Mouse (Mus musculus) layer of hippocampus, postnatal 25 days (tissue): Measurements from ENCODE around the gene Pds5a. TPM values are rescaled to one million over a fixed set of nuclear protein-coding genes. Genes with fewer than 3 reads are reported as not detected.
"Not testable (repeated sequence)": the region's sequence is repeated elsewhere in the genome, so short reads cannot be mapped to it uniquely, and the experiment has no call there.

Experiments used
- DNase-seq, 2 experiments: peaks; one replicate each; pipeline ENCODE4 v3.0.0; 2022; ENCODE audit warnings: mixed read lengths in 2 of 2, low spot score in 1 of 2; ENCODE audit errors: extremely low spot score in 1 of 2
- total RNA-seq, 2 experiments: library from RNA; stranded (reverse); gene quantifications; 2 replicates each; pipeline ENCODE4 v1.2.3; 2021

Pds5a gene
- total RNA-seq, 2 experiments from 2014 or later, result 68.3 to 78.2 TPM

GRCm38 (mm10) chr5:65697486-65697835 lies 612 bp downstream of the Pds5a start:
- DNase-seq, result peak; percentile 37 to 45

GRCm38 (mm10) chr5:65696821-65697485 lies 1.1 kb downstream of the Pds5a start:
- peak; percentile 45 to 56 for DNase-seq

- DNase-seq, result not testable (repeated sequence)
These were observed 4.0 kb downstream of the Pds5a start for GRCm38 (mm10) chr5:65694076-65694475.

- DNase-seq, result no peak
These were observed 5.1 kb downstream of the Pds5a start for GRCm38 (mm10) chr5:65693018-65693417.

GRCm38 (mm10) chr5:65688806-65689205 lies 9.3 kb downstream of the Pds5a start:
- no peak for DNase-seq

GRCm38 (mm10) chr5:65686806-65687205 lies 11.3 kb downstream of the Pds5a start:
- no peak for DNase-seq

GRCm38 (mm10) chr5:65678826-65679225 lies 19.2 kb downstream of the Pds5a start:
- DNase-seq, result no peak

GRCm38 (mm10) chr5:65672162-65672561 lies 25.9 kb downstream of the Pds5a start:
- no peak for DNase-seq

GRCm38 (mm10) chr5:65667644-65668043 lies 30.4 kb downstream of the Pds5a start:
- DNase-seq, result no peak

GRCm38 (mm10) chr5:65665370-65665769 lies 32.7 kb downstream of the Pds5a start:
- no peak for DNase-seq

GRCm38 (mm10) chr5:65661958-65662357 lies 36.1 kb downstream of the Pds5a start:
- no peak for DNase-seq

- no peak for DNase-seq
These were observed 44.3 kb downstream of the Pds5a start for GRCm38 (mm10) chr5:65653786-65654185.

GRCm38 (mm10) chr5:65638896-65639295 lies 59.2 kb downstream of the Pds5a start:
- DNase-seq, result no peak

- no peak for DNase-seq
These were observed 73.7 kb downstream of the Pds5a start for GRCm38 (mm10) chr5:65624340-65624739.

GRCm38 (mm10) chr5:65613152-65613924 lies 84.7 kb downstream of the Pds5a start:
- no peak for DNase-seq

- DNase-seq, result no peak
These were observed 87.5 kb downstream of the Pds5a start for GRCm38 (mm10) chr5:65610541-65610940.

- no peak for DNase-seq
These were observed 88.3 kb downstream of the Pds5a start for GRCm38 (mm10) chr5:65609769-65610168.

- DNase-seq, result no peak
These were observed 91.3 kb downstream of the Pds5a start for GRCm38 (mm10) chr5:65606820-65607219.

- no peak for DNase-seq
These were observed 98.4 kb downstream of the Pds5a start for GRCm38 (mm10) chr5:65599681-65600080.

GRCm38 (mm10) chr5:65592421-65592820 lies 105.7 kb downstream of the Pds5a start:
- no peak for DNase-seq

GRCm38 (mm10) chr5:65590199-65590598 lies 107.9 kb downstream of the Pds5a start:
- DNase-seq, result no peak

GRCm38 (mm10) chr5:65586291-65586690 lies 111.8 kb downstream of the Pds5a start:
- no peak for DNase-seq
